Mouse (Mus musculus) gastrocnemius, postnatal 10 days (tissue): ENCODE data around the gene Lyrm1. TPM values are rescaled to one million over a fixed set of nuclear protein-coding genes. Genes with fewer than 3 reads are reported as not detected.

Experiments
- DNase-seq: peaks from one replicate; pipeline ENCODE4 v3.0.0; 2021; ENCODE audit warnings: mixed read lengths
- total RNA-seq, 2 experiments: library from RNA; stranded (reverse); gene quantifications; 2 replicates each; pipeline ENCODE4 v1.2.3; 2021

The Lyrm1 gene
- total RNA-seq, 2 experiments from 2014 or later, result 9.2 to 9.9 TPM

GRCm38 (mm10) chr7:119965651-119966395 lies 70.2 kb downstream of the Lyrm1 start:
- no peak for DNase-seq

GRCm38 (mm10) chr7:119969320-119969719 lies 73.7 kb downstream of the Lyrm1 start:
- DNase-seq, result no peak

GRCm38 (mm10) chr7:119974214-119974613 lies 78.6 kb downstream of the Lyrm1 start:
- DNase-seq, result no peak

DNA sequence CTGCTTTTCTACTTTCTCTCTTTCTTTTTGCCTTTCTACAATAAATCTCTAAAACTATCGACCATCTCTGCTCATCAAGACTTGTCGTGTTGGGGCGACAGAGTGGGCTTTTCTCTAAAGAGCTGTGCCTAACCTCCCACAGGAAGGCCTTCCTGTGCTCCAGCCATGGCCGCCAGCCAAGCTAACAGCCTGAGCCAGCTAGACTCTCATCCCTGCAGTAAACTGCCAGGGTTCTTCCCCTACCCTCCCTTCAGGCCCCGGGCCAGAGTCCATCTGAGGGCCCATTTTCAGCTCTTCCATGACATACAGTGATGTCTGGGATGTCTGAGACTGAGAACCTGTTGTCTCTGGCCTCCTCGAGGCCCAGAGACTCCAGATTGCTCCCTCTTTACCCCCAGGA lies 80.6 kb downstream of the Lyrm1 start:
- peak; percentile 13 for DNase-seq

DNA sequence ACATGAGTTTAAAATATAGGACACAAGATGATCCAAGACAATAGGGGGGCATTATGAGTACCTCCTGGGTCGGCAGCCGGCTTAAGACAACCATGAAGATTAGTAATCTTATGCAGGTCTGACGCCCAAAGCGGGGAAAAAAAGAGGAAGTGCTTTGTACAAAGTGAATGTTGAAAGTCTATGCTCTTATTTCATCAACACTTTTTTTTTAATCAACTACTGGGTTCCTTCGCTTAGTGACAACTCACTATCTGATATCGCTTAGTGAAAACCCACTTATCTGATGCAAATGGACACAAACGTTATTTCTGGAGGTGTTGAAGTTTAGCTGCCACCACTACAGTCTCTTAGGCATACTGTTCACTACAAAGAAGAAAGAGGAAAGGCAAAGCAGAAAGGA lies 81.9 kb downstream of the Lyrm1 start:
- no peak for DNase-seq

- no peak for DNase-seq
Observed at GRCm38 (mm10) chr7:119978576-119978975, 82.9 kb downstream of the Lyrm1 start.

GRCm38 (mm10) chr7:119980170-119980569 lies 84.5 kb downstream of the Lyrm1 start:
- DNase-seq, result no peak

- no peak for DNase-seq
Observed at GRCm38 (mm10) chr7:119985279-119985912, 89.7 kb downstream of the Lyrm1 start.

- DNase-seq, result no peak
Observed at GRCm38 (mm10) chr7:119997066-119997465, 101.4 kb downstream of the Lyrm1 start.

Other genes with a start within 250 kb of the Lyrm1 start
- not detected for gene Acsm4, start 205.8 kb upstream of the Lyrm1 start, total RNA-seq
- gene Thumpd1, start 175.1 kb upstream of the Lyrm1 start, total RNA-seq, result 10 to 100 TPM; 18.0 to 18.3 TPM
- gene Acsm3, start 134.9 kb upstream of the Lyrm1 start, total RNA-seq, result under 1 TPM in 1 of 2 experiments, not detected in 1; 0.14 TPM
- gene Rexo5, start 101.9 kb upstream of the Lyrm1 start, total RNA-seq, result 1 to 10 TPM; 1.9 to 2.9 TPM
- gene Eri2, start 101.8 kb upstream of the Lyrm1 start, total RNA-seq, result 1 to 10 TPM; 3.1 to 3.2 TPM
- 10 to 100 TPM; 12.0 to 14.6 TPM for gene Dcun1d3, start 437 bp downstream of the Lyrm1 start, total RNA-seq
- not detected for gene Dnah3, start 199.4 kb downstream of the Lyrm1 start, total RNA-seq
- gene Tmem159, start 206.5 kb downstream of the Lyrm1 start, total RNA-seq, result 1 to 10 TPM; 8.0 to 8.4 TPM
- gene Zp2, start 249.4 kb downstream of the Lyrm1 start, total RNA-seq, result under 1 TPM; 0.35 to 0.59 TPM